Mouse (Mus musculus) hematopoietic multipotent progenitor cell, adult 10-12 weeks (in vitro differentiated cells): Measurements from ENCODE around the gene Paxip1. TPM values are rescaled to one million over a fixed set of nuclear protein-coding genes. Genes with fewer than 3 reads are reported as not detected.

Experiments used
- polyA plus RNA-seq: library from polyadenylated mRNA; stranded (reverse); fragments of >175 nt; gene quantifications from 2 replicates; pipeline ENCODE4 v1.2.3, GENCODE M21; 2012; ENCODE audit warnings: low replicate concordance

Gene Paxip1
- 11.8 and 13.4 TPM in 2 replicates for polyA plus RNA-seq

DNA sequence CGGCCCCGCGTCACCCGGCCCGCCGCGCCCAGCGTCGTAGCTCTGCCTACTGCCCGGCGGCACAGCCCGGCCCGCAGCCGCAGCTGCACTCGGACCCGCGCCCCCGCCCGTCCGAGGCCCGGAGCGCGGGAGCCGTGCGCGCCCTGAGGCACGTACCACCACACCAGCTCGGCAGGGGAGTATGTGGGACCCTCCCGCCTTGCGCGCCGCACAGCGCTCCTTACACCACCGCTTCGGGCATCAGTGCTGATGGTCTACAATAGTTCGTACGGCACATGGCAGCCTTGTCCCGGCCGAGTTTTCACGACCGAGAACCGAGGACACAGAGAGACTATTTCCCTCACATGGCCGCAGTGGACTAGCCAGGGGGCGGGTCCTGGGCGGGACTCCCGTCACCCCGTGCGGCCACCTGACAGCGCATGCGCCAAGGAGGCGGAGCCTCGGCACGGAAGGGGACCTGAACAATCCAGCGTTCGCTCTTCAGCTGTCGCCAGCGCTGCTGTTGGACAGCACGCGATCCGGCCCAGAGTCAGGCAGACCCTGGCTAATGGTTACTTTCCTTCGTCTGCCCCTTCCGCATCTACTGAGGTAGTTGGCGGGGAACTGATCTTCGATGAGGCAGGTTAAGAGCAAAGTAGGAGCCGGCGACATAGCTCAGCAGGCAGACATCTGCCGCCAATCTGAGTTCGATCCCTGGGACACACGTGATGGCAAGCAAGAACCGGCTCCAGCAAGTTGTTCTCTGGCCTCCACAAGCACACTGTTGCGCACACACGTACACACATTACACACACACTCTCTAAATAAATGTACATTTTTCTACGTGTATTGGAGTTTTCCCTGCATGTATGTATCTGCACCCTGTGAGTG, at the start of gene Paxip1:
Gene Paxip1 (minus strand): TSS at position 389 of the 870 bp plus-strand sequence.

Other genes with a start within 250 kb of the Paxip1 start
- not detected in 2 replicates for gene Htr5a, start 50.5 kb upstream of the Paxip1 start, polyA plus RNA-seq